Mouse (Mus musculus): ENCODE data around the gene Slc1a5.

Gene Slc1a5

GRCm38 (mm10) chr7:16780825-16781554, at the start of gene Slc1a5:
TSS of gene Slc1a5 (plus strand) at chr7:16781340.
- peak; percentile 100 for DNase-seq (ENCODE audit: low read depth, low spot score)

GRCm38 (mm10) chr7:16731893-16732422, 49.2 kb upstream of the Slc1a5 start:
- no peak for DNase-seq (ENCODE audit: low read depth, low spot score)

- DNase-seq (ENCODE audit: low read depth, low spot score), result no peak
Observed at GRCm38 (mm10) chr7:16737606-16738072, 43.5 kb upstream of the Slc1a5 start.

- peak; percentile 99 for DNase-seq (ENCODE audit: low read depth, low spot score)
Observed at GRCm38 (mm10) chr7:16738073-16738696, 43.0 kb upstream of the Slc1a5 start, which contains the start of gene Ap2s1. TSS of gene Ap2s1 (plus strand) at chr7:16738410.

GRCm38 (mm10) chr7:16739056-16739604, 42.0 kb upstream of the Slc1a5 start:
- no peak for DNase-seq (ENCODE audit: low read depth, low spot score)

- DNase-seq (ENCODE audit: low read depth, low spot score), result no peak
Observed at GRCm38 (mm10) chr7:16745373-16745772, 35.8 kb upstream of the Slc1a5 start.

- DNase-seq (ENCODE audit: low read depth, low spot score), result peak; percentile 75
Observed at GRCm38 (mm10) chr7:16746093-16746492, 35.0 kb upstream of the Slc1a5 start.

- no peak for DNase-seq (ENCODE audit: low read depth, low spot score)
Observed at GRCm38 (mm10) chr7:16747656-16748055, 33.5 kb upstream of the Slc1a5 start.

GRCm38 (mm10) chr7:16752016-16752415, 29.1 kb upstream of the Slc1a5 start:
- peak; percentile 63 for DNase-seq (ENCODE audit: low read depth, low spot score)

GRCm38 (mm10) chr7:16755362-16756017, 25.6 kb upstream of the Slc1a5 start:
- DNase-seq (ENCODE audit: low read depth, low spot score), result peak; percentile 51

- DNase-seq (ENCODE audit: low read depth, low spot score), result peak; percentile 39
Observed at GRCm38 (mm10) chr7:16758872-16759574, 22.1 kb upstream of the Slc1a5 start.

- DNase-seq (ENCODE audit: low read depth, low spot score), result peak; percentile 72
Observed at GRCm38 (mm10) chr7:16760292-16760691, 20.8 kb upstream of the Slc1a5 start.

GRCm38 (mm10) chr7:16761005-16761481, 20.1 kb upstream of the Slc1a5 start:
- DNase-seq (ENCODE audit: low read depth, low spot score), result peak; percentile 10

GRCm38 (mm10) chr7:16761630-16762029, 19.5 kb upstream of the Slc1a5 start:
- no peak for DNase-seq (ENCODE audit: low read depth, low spot score)

GRCm38 (mm10) chr7:16763463-16764218, 17.5 kb upstream of the Slc1a5 start:
- no peak for DNase-seq (ENCODE audit: low read depth, low spot score)

- DNase-seq (ENCODE audit: low read depth, low spot score), result peak; percentile 86
Observed at GRCm38 (mm10) chr7:16766443-16766842, 14.7 kb upstream of the Slc1a5 start.

- no peak for DNase-seq (ENCODE audit: low read depth, low spot score)
Observed at GRCm38 (mm10) chr7:16775888-16776287, 5.3 kb upstream of the Slc1a5 start.

GRCm38 (mm10) chr7:16780076-16780475, 1.1 kb upstream of the Slc1a5 start:
- DNase-seq (ENCODE audit: low read depth, low spot score), result peak; percentile 89

GRCm38 (mm10) chr7:16781555-16781815, 345 bp downstream of the Slc1a5 start:
- DNase-seq (ENCODE audit: low read depth, low spot score), result no peak

- no peak for DNase-seq (ENCODE audit: low read depth, low spot score)
Observed at GRCm38 (mm10) chr7:16781816-16782554, 845 bp downstream of the Slc1a5 start.

All from ZHBTc4 (cell line).